Mouse (Mus musculus): ENCODE data around the gene Prdx5. TPM values are rescaled to one million over a fixed set of nuclear protein-coding genes. Genes with fewer than 3 reads are reported as not detected.

Prdx5 gene
- total and polyA plus RNA-seq, 3 experiments: 59.2 to 210 (median 208) TPM

DNA sequence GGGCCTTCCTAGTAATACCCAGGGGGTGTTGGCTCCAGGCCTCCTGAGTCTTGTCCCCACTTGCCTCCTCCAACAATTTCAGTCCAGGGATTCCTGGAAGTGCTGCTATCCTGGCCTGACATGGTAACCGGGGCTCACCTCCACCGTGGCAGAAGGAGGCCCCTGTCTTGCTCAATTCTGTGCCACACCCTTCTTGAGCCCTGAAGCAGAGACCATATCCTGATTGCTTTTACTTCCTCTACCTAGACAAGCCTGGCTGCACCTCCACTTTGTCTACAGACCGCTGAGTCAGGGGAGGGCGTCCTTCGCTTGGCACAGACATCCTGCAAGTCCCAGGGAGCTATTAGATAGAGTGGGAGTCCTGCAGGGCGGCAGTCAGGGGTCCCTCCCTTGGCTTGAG is 49.2 kb downstream of the Prdx5 start:
- Histone ChIP-seq H3K4me3 (ENCODE audit: low read depth, low read length) (peak overlapping the region; percentile 33; the same call in 1 of the 2 replicates), H3K27me3 (ENCODE audit: insufficient read depth, low read length) (no peaks in the 10 kb centered on the region), H3K36me3 (replicated peaks) (peaks cover 44% of the 10 kb centered on the region), H3K4me1 (ENCODE audit: insufficient read depth, low read depth, low read length) (peaks cover 50% of the 10 kb centered on the region), H3K9me3 (replicated peaks) (no peaks in the 10 kb centered on the region)
- no peak for TF ChIP-seq CTCF (IDR thresholded peaks at IDR 0.05; ENCODE audit: low read depth, low read length)
- TF ChIP-seq POLR2AphosphoS5 (IDR thresholded peaks at IDR 0.05; ENCODE audit: insufficient replicate concordance, low read depth, low read length): no peak
- TF ChIP-seq GATA1 (IDR thresholded peaks at IDR 0.05; ENCODE audit: borderline replicate concordance, low read length): no peak
- TF ChIP-seq GATA2 (IDR thresholded peaks at IDR 0.05; ENCODE audit: borderline replicate concordance, low read depth, low read length): no peak
- no peak for TF ChIP-seq TAL1 (conservative IDR thresholded peaks at IDR 0.05; ENCODE audit: low read depth, low read length)
- DNase-seq (ENCODE audit: low spot score): no peak
- no peak for ATAC-seq (ENCODE audit: extremely low read depth, insufficient number of reproducible peaks, low FRiP score, poor library complexity, severe bottlenecking)

DNA sequence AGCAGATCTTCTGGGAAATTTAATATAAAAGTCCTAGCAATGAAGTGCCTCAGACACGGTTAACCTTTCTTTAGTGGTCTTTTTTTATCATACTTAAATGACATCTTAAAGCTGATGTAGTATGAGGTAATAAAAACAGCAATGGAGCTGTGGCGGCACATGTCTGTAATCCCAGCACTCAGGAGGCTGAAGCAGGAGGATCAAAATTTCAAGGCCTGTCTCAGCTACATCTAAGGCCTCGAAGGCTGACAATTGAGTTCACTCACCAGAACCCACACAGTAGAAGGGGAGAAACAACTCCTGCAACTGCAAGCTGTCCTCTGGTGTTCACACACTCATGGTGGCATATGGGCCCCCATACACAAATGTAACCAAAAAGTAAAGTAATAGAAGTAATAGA is 49.9 kb downstream of the Prdx5 start:
- H3K4me3 ChIP-seq (ENCODE audit: low read depth, low read length): no peak overlapping the region

DNA sequence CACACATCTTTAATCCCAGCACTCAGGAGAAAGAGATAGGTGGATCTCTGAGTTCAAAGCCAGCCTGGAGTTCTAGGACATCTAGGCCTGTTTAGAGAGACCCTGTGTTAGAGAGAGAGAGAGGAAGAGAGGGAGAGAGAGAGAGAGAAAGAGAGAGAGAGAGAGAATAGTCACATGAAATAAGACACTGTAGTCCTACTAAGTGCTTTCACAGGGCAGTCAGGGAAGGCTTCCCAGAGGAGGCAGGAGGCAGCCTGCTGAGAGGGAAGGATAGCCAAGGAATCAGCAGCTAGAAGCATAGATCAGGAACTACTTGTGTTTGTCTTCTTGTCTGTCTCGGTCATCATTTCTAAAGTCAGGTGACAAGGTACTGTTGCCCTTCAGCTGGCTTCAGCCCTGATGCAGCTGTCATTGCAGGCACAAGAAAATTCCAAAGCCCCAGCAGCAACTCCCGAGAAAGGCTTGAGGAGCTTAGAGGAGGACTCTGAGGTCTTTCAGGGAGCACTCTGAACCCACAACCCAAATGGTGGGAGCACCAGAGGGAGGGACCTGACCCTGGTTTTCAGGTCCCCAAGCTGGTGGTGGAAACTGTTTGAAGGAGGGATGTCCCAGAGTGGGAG is 50.8 kb downstream of the Prdx5 start:
- Histone ChIP-seq H3K27me3 (ENCODE audit: insufficient read depth, low read length) (no peaks in the 10 kb centered on the region), H3K4me1 (ENCODE audit: insufficient read depth, low read depth, low read length) (peaks cover 64% of the 10 kb centered on the region), H3K4me3 (ENCODE audit: low read depth, low read length) (peak overlapping the region; percentile 72), H3K9me3 (replicated peaks) (no peaks in the 10 kb centered on the region), H3K36me3 (replicated peaks) (peaks cover 60% of the 10 kb centered on the region)
- DNase-seq (ENCODE audit: low spot score) (no peak), ATAC-seq (ENCODE audit: extremely low read depth, insufficient number of reproducible peaks, low FRiP score, poor library complexity, severe bottlenecking) (no peak)
- no peak for TF ChIP-seq GATA2 (IDR thresholded peaks at IDR 0.05; ENCODE audit: borderline replicate concordance, low read depth, low read length)
- no peak for TF ChIP-seq POLR2AphosphoS5 (IDR thresholded peaks at IDR 0.05; ENCODE audit: insufficient replicate concordance, low read depth, low read length)
- TF ChIP-seq TAL1 (conservative IDR thresholded peaks at IDR 0.05; ENCODE audit: low read depth, low read length): no peak
- no peak for TF ChIP-seq CTCF (IDR thresholded peaks at IDR 0.05; ENCODE audit: low read depth, low read length)
- no peak for TF ChIP-seq GATA1 (IDR thresholded peaks at IDR 0.05; ENCODE audit: borderline replicate concordance, low read length)

More for the DNA sequence above, 49.9 kb downstream of the Prdx5 start:
- TF ChIP-seq POLR2AphosphoS5 (IDR thresholded peaks at IDR 0.05; ENCODE audit: insufficient replicate concordance, low read depth, low read length): no peak
- no peak for TF ChIP-seq GATA1 (IDR thresholded peaks at IDR 0.05; ENCODE audit: borderline replicate concordance, low read length)
- no peak for TF ChIP-seq TAL1 (conservative IDR thresholded peaks at IDR 0.05; ENCODE audit: low read depth, low read length)
- no peak for TF ChIP-seq GATA2 (IDR thresholded peaks at IDR 0.05; ENCODE audit: borderline replicate concordance, low read depth, low read length)
- no peak for TF ChIP-seq CTCF (IDR thresholded peaks at IDR 0.05; ENCODE audit: low read depth, low read length)
- ATAC-seq (ENCODE audit: extremely low read depth, insufficient number of reproducible peaks, low FRiP score, poor library complexity, severe bottlenecking) (no peak), DNase-seq (ENCODE audit: low spot score) (no peak)
- H3K9me3 ChIP-seq (replicated peaks): no peaks in the 10 kb centered on the region
- peaks cover 57% of the 10 kb centered on the region for H3K4me1 ChIP-seq (ENCODE audit: insufficient read depth, low read depth, low read length)
- H3K36me3 ChIP-seq (replicated peaks): peaks cover 52% of the 10 kb centered on the region
- no peaks in the 10 kb centered on the region for H3K27me3 ChIP-seq (ENCODE audit: insufficient read depth, low read length)

DNA sequence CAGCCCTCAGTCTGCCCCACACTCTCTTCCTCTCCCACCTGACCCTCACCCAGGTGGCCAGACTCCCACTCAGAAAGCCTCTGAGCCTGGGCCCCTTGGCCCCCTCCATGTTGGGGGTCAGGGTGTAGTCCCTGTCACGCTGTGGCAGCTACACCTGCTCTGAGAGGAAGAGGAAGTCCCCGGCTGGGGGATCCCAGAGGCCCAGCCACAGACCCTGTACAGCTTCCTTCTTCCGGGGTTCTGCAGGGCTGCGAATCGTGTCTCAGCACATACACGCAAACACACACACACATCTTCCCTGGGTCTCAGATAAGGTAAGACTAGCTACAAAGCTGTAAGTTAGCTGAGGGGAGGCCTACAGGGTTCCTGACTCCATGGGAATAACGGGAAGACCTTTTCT is 51.9 kb downstream of the Prdx5 start, which contains the start of gene Ccdc88b:
Gene Ccdc88b (minus strand): TSS at position 181 of the 400 bp plus-strand sequence.
- Histone ChIP-seq H3K36me3 (replicated peaks) (peaks cover 67% of the 10 kb centered on the region), H3K27me3 (ENCODE audit: insufficient read depth, low read length) (no peaks in the 10 kb centered on the region), H3K4me3 (ENCODE audit: low read depth, low read length) (peak within 1 kb of the TSS; percentile 72), H3K9me3 (replicated peaks) (no peaks in the 10 kb centered on the region), H3K4me1 (ENCODE audit: insufficient read depth, low read depth, low read length) (peaks cover 76% of the 10 kb centered on the region)
- DNase-seq (ENCODE audit: low spot score) (peak; percentile 93), ATAC-seq (ENCODE audit: extremely low read depth, insufficient number of reproducible peaks, low FRiP score, poor library complexity, severe bottlenecking) (peak; percentile 72)
- no peak for TF ChIP-seq GATA1 (IDR thresholded peaks at IDR 0.05; ENCODE audit: borderline replicate concordance, low read length)
- no peak for TF ChIP-seq CTCF (IDR thresholded peaks at IDR 0.05; ENCODE audit: low read depth, low read length)
- TF ChIP-seq POLR2AphosphoS5 (IDR thresholded peaks at IDR 0.05; ENCODE audit: insufficient replicate concordance, low read depth, low read length): no peak
- TF ChIP-seq TAL1 (conservative IDR thresholded peaks at IDR 0.05; ENCODE audit: low read depth, low read length): no peak
- TF ChIP-seq GATA2 (IDR thresholded peaks at IDR 0.05; ENCODE audit: borderline replicate concordance, low read depth, low read length): no peak

DNA sequence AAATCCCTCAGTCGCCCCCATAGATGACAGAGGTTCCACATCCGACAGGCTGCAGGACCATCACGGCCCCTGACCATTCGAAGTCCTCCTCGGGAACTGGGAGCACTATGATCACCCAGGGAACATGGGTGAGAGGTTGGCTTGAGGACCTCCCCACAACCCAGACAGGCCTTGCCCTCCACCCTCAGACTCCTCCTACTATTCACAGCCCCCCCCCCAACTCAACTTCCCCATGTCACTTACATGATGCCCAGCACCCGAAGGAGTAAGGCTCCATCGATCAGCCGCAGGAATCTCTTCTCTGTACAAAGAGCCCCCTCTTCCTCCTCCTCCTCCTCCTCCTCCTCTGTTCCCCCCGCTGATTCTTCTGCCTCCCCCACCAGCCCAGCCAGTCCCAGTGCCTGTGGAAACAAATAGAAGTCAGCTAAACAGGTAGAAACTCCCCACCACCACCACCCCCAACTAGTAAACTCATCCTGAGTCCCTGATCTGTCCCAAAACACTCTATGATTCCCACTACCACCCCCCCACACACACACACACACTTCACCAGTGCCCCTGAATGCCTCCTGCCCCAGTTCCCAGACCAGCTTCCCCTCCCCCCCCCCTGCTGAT is 52.4 kb downstream of the Prdx5 start:
- no peaks in the 10 kb centered on the region for H3K27me3 ChIP-seq (ENCODE audit: insufficient read depth, low read length)
- ATAC-seq (ENCODE audit: extremely low read depth, insufficient number of reproducible peaks, low FRiP score, poor library complexity, severe bottlenecking) (no peak), DNase-seq (ENCODE audit: low spot score) (peak; percentile 54)
- H3K9me3 ChIP-seq (replicated peaks): no peaks in the 10 kb centered on the region
- TF ChIP-seq GATA1 (IDR thresholded peaks at IDR 0.05; ENCODE audit: borderline replicate concordance, low read length) (no peak), CTCF (IDR thresholded peaks at IDR 0.05; ENCODE audit: low read depth, low read length) (no peak), TAL1 (conservative IDR thresholded peaks at IDR 0.05; ENCODE audit: low read depth, low read length) (no peak), GATA2 (IDR thresholded peaks at IDR 0.05; ENCODE audit: borderline replicate concordance, low read depth, low read length) (no peak), POLR2AphosphoS5 (IDR thresholded peaks at IDR 0.05; ENCODE audit: insufficient replicate concordance, low read depth, low read length) (no peak)
- peaks cover 81% of the 10 kb centered on the region for H3K4me1 ChIP-seq (ENCODE audit: insufficient read depth, low read depth, low read length)
- peaks cover 70% of the 10 kb centered on the region for H3K36me3 ChIP-seq (replicated peaks)
- peak overlapping the region; percentile 72 for H3K4me3 ChIP-seq (ENCODE audit: low read depth, low read length)

DNA sequence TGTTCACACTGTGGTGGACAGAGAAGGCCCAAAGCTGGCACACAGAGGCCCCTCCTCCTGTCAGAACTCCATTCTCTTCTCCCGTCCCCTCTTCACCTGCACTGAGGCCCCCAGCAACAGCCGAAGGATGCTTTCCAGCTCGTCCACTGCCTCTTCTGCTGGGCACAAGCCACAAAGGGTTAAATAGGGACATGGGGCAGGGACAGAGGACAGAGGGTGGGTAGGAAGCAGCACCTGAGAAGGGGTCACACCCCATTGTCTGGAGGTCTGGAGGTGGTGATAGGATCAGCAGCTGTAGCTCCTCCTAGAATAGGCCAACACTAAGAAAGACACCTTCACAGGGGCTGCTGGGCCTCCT is 52.9 kb downstream of the Prdx5 start:
- Histone ChIP-seq H3K27me3 (ENCODE audit: insufficient read depth, low read length) (no peaks in the 10 kb centered on the region), H3K4me1 (ENCODE audit: insufficient read depth, low read depth, low read length) (peaks cover 85% of the 10 kb centered on the region), H3K4me3 (ENCODE audit: low read depth, low read length) (peak overlapping the region; percentile 72), H3K36me3 (replicated peaks) (peaks cover 73% of the 10 kb centered on the region), H3K9me3 (replicated peaks) (no peaks in the 10 kb centered on the region)
- DNase-seq (ENCODE audit: low spot score) (no peak), ATAC-seq (ENCODE audit: extremely low read depth, insufficient number of reproducible peaks, low FRiP score, poor library complexity, severe bottlenecking) (no peak)
- TF ChIP-seq CTCF (IDR thresholded peaks at IDR 0.05; ENCODE audit: low read depth, low read length) (no peak), POLR2AphosphoS5 (IDR thresholded peaks at IDR 0.05; ENCODE audit: insufficient replicate concordance, low read depth, low read length) (no peak), GATA2 (IDR thresholded peaks at IDR 0.05; ENCODE audit: borderline replicate concordance, low read depth, low read length) (no peak), GATA1 (IDR thresholded peaks at IDR 0.05; ENCODE audit: borderline replicate concordance, low read length) (no peak), TAL1 (conservative IDR thresholded peaks at IDR 0.05; ENCODE audit: low read depth, low read length) (no peak)

Other genes with a start within 250 kb of the Prdx5 start
- 3.6 and 9.6 TPM in 2 replicates for gene Rps6ka4, start 69.5 kb downstream of the Prdx5 start, total RNA-seq (2014; fragmentation: Nextera tagmentation)
- gene Rps6ka4, start 69.5 kb downstream of the Prdx5 start, total RNA-seq (2017): 7.2 and 9.8 TPM in 2 replicates
- 29.5 and 37.6 TPM in 2 replicates for gene Rps6ka4, start 69.5 kb downstream of the Prdx5 start, polyA plus RNA-seq (2012)
- gene Ccdc88b, start 51.9 kb downstream of the Prdx5 start, total RNA-seq (2014; fragmentation: Nextera tagmentation): 14.6 and 18.8 TPM in 2 replicates
- gene Ccdc88b, start 51.9 kb downstream of the Prdx5 start, total RNA-seq (2017): 54.3 and 65.7 TPM in 2 replicates
- 102 and 124 TPM in 2 replicates for gene Ccdc88b, start 51.9 kb downstream of the Prdx5 start, polyA plus RNA-seq (2012)
- gene Trmt112, start 408 bp downstream of the Prdx5 start, total RNA-seq (2014; fragmentation: Nextera tagmentation): 191 and 244 TPM in 2 replicates
- gene Trmt112, start 408 bp downstream of the Prdx5 start, total RNA-seq (2017): 286 and 298 TPM in 2 replicates
- 261 and 287 TPM in 2 replicates for gene Trmt112, start 408 bp downstream of the Prdx5 start, polyA plus RNA-seq (2012)
- gene Esrra, start 11.7 kb upstream of the Prdx5 start, total RNA-seq (2014; fragmentation: Nextera tagmentation): 10.0 and 17.9 TPM in 2 replicates
- gene Esrra, start 11.7 kb upstream of the Prdx5 start, total RNA-seq (2017): 21.1 and 25.6 TPM in 2 replicates
- gene Esrra, start 11.7 kb upstream of the Prdx5 start, polyA plus RNA-seq (2012): 42.6 and 46.9 TPM in 2 replicates
- gene Catsperz, start 15.3 kb upstream of the Prdx5 start, total RNA-seq (2014; fragmentation: Nextera tagmentation): not detected in 2 replicates
- gene Catsperz, start 15.3 kb upstream of the Prdx5 start, total RNA-seq (2017): 0.11 TPM in 1 of 2 replicates, not detected in the other
- gene Catsperz, start 15.3 kb upstream of the Prdx5 start, polyA plus RNA-seq (2012): not detected in 2 replicates
- gene Kcnk4, start 24.4 kb upstream of the Prdx5 start, total RNA-seq (2014; fragmentation: Nextera tagmentation): not detected in 2 replicates
- gene Kcnk4, start 24.4 kb upstream of the Prdx5 start, total RNA-seq (2017): 0.23 TPM in 1 of 2 replicates, not detected in the other
- gene Kcnk4, start 24.4 kb upstream of the Prdx5 start, polyA plus RNA-seq (2012): 0.05 TPM in 1 of 2 replicates, not detected in the other
- gene Bad, start 31.8 kb upstream of the Prdx5 start, total RNA-seq (2014; fragmentation: Nextera tagmentation): 12.6 and 19.1 TPM in 2 replicates
- 50.7 and 62.7 TPM in 2 replicates for gene Bad, start 31.8 kb upstream of the Prdx5 start, total RNA-seq (2017)
- gene Bad, start 31.8 kb upstream of the Prdx5 start, polyA plus RNA-seq (2012): 51.9 and 52.0 TPM in 2 replicates
- gene Gpr137, start 32.4 kb upstream of the Prdx5 start, total RNA-seq (2014; fragmentation: Nextera tagmentation): 20.0 and 24.9 TPM in 2 replicates
- gene Gpr137, start 32.4 kb upstream of the Prdx5 start, total RNA-seq (2017): 22.8 and 24.9 TPM in 2 replicates
- gene Gpr137, start 32.4 kb upstream of the Prdx5 start, polyA plus RNA-seq (2012): 32.1 and 39.9 TPM in 2 replicates
- gene Ppp1r14b, start 64.9 kb upstream of the Prdx5 start, total RNA-seq (2014; fragmentation: Nextera tagmentation): 74.0 and 111 TPM in 2 replicates
- 141 and 168 TPM in 2 replicates for gene Ppp1r14b, start 64.9 kb upstream of the Prdx5 start, total RNA-seq (2017)
- gene Ppp1r14b, start 64.9 kb upstream of the Prdx5 start, polyA plus RNA-seq (2012): 281 and 350 TPM in 2 replicates
- 12.5 and 14.1 TPM in 2 replicates for gene Plcb3, start 66.4 kb upstream of the Prdx5 start, total RNA-seq (2014; fragmentation: Nextera tagmentation)
- 9.9 and 10.6 TPM in 2 replicates for gene Plcb3, start 66.4 kb upstream of the Prdx5 start, total RNA-seq (2017)
- gene Plcb3, start 66.4 kb upstream of the Prdx5 start, polyA plus RNA-seq (2012): 21.0 and 22.2 TPM in 2 replicates
- gene Fkbp2, start 70.4 kb upstream of the Prdx5 start, total RNA-seq (2014; fragmentation: Nextera tagmentation): 72.6 and 120 TPM in 2 replicates
- gene Fkbp2, start 70.4 kb upstream of the Prdx5 start, total RNA-seq (2017): 58.8 and 72.0 TPM in 2 replicates
- 170 and 201 TPM in 2 replicates for gene Fkbp2, start 70.4 kb upstream of the Prdx5 start, polyA plus RNA-seq (2012)
- gene Vegfb, start 77.5 kb upstream of the Prdx5 start, total RNA-seq (2014; fragmentation: Nextera tagmentation): 29.6 and 41.0 TPM in 2 replicates
- 18.5 and 20.2 TPM in 2 replicates for gene Vegfb, start 77.5 kb upstream of the Prdx5 start, total RNA-seq (2017)
- gene Vegfb, start 77.5 kb upstream of the Prdx5 start, polyA plus RNA-seq (2012): 92.6 and 118 TPM in 2 replicates
- gene Dnajc4, start 82.5 kb upstream of the Prdx5 start, total RNA-seq (2014; fragmentation: Nextera tagmentation): 29.4 and 29.5 TPM in 2 replicates
- 11.6 and 14.4 TPM in 2 replicates for gene Dnajc4, start 82.5 kb upstream of the Prdx5 start, total RNA-seq (2017)
- 23.9 and 24.3 TPM in 2 replicates for gene Dnajc4, start 82.5 kb upstream of the Prdx5 start, polyA plus RNA-seq (2012)
- gene Nudt22, start 86.0 kb upstream of the Prdx5 start, total RNA-seq (2014; fragmentation: Nextera tagmentation): 16.6 and 30.0 TPM in 2 replicates
- 17.8 and 21.0 TPM in 2 replicates for gene Nudt22, start 86.0 kb upstream of the Prdx5 start, total RNA-seq (2017)
- 19.2 and 23.9 TPM in 2 replicates for gene Nudt22, start 86.0 kb upstream of the Prdx5 start, polyA plus RNA-seq (2012)
- 2.6 and 6.1 TPM in 2 replicates for gene Trpt1, start 86.0 kb upstream of the Prdx5 start, total RNA-seq (2014; fragmentation: Nextera tagmentation)
- 1.6 and 2.7 TPM in 2 replicates for gene Trpt1, start 86.0 kb upstream of the Prdx5 start, total RNA-seq (2017)
- 1.2 TPM in 2 replicates for gene Trpt1, start 86.0 kb upstream of the Prdx5 start, polyA plus RNA-seq (2012)
- 66.2 and 69.5 TPM in 2 replicates for gene Fermt3, start 109.4 kb upstream of the Prdx5 start, total RNA-seq (2014; fragmentation: Nextera tagmentation)
- gene Fermt3, start 109.4 kb upstream of the Prdx5 start, total RNA-seq (2017): 267 and 318 TPM in 2 replicates
- gene Fermt3, start 109.4 kb upstream of the Prdx5 start, polyA plus RNA-seq (2012): 461 and 527 TPM in 2 replicates
- gene Stip1, start 129.9 kb upstream of the Prdx5 start, total RNA-seq (2014; fragmentation: Nextera tagmentation): 301 and 356 TPM in 2 replicates
- 267 and 279 TPM in 2 replicates for gene Stip1, start 129.9 kb upstream of the Prdx5 start, total RNA-seq (2017)
- gene Stip1, start 129.9 kb upstream of the Prdx5 start, polyA plus RNA-seq (2012): 136 and 224 TPM in 2 replicates
- gene Macrod1, start 146.7 kb upstream of the Prdx5 start, total RNA-seq (2014; fragmentation: Nextera tagmentation): not detected in 2 replicates
- gene Macrod1, start 146.7 kb upstream of the Prdx5 start, total RNA-seq (2017): not detected in 2 replicates
- 0.60 and 0.89 TPM in 2 replicates for gene Macrod1, start 146.7 kb upstream of the Prdx5 start, polyA plus RNA-seq (2012)
- gene Flrt1, start 195.6 kb upstream of the Prdx5 start, total RNA-seq (2014; fragmentation: Nextera tagmentation): not detected in 2 replicates
- 0.05 and 0.12 TPM in 2 replicates for gene Flrt1, start 195.6 kb upstream of the Prdx5 start, total RNA-seq (2017)
- gene Flrt1, start 195.6 kb upstream of the Prdx5 start, polyA plus RNA-seq (2012): not detected in 2 replicates